Mouse (Mus musculus) kidney, adult 2 months (tissue): ENCODE measurements around the gene Vopp1. TPM values are rescaled to one million over a fixed set of nuclear protein-coding genes. Genes with fewer than 3 reads are reported as not detected.

Source experiments
- DNase-seq: peaks from one replicate; pipeline ENCODE4 v3.0.0; 2021
- H3K27ac ChIP-seq: fragments of 200-500 bp; 2 replicates; pipeline ENCODE4 v1.5.1; 2012; ENCODE audit warnings: low read depth, low read length, control low read depth, inconsistent platforms; ENCODE audit not compliant: insufficient read depth
- H3K27me3 ChIP-seq: fragments of 200-500 bp; replicated peaks from 2 replicates; pipeline ENCODE4 v1.6.1; 2012; ENCODE audit warnings: mild to moderate bottlenecking, moderate library complexity, low read length, inconsistent platforms; ENCODE audit not compliant: control insufficient read depth, insufficient read depth
- H3K36me3 ChIP-seq: fragments of 200-500 bp; 2 replicates; pipeline ENCODE4 v1.6.1; 2012; ENCODE audit warnings: mild to moderate bottlenecking, moderate library complexity, low read length, inconsistent platforms; ENCODE audit not compliant: control insufficient read depth, insufficient read depth
- H3K4me1 ChIP-seq: fragments of 200-500 bp; 2 replicates; pipeline ENCODE4 v1.6.1; 2011; ENCODE audit warnings: low read length; ENCODE audit not compliant: control insufficient read depth, insufficient read depth
- H3K4me3 ChIP-seq: fragments of 200-500 bp; 2 replicates; pipeline ENCODE4 v1.5.1; 2011; ENCODE audit warnings: mild to moderate bottlenecking, low read depth, low read length, control low read depth; ENCODE audit not compliant: insufficient read depth
- CTCF ChIP-seq: fragments of 200-500 bp; conservative IDR thresholded peaks from 2 replicates; pipeline ENCODE4 v1.5.1; 2011; ENCODE audit warnings: low read depth, mild to moderate bottlenecking, control low read depth, low read length, moderate library complexity, mixed read lengths; ENCODE audit not compliant: insufficient read depth, insufficient read length
- POLR2A ChIP-seq: fragments of 200-500 bp; IDR thresholded peaks from one replicate; pipeline ENCODE4 v1.6.1; 2011; ENCODE audit warnings: low read depth, low read length, control low read depth
- WGBS: fragments of 180-500 bp; shearing (Covaris S2); methylation state at CpG from one replicate; pipeline ENCODE4 v1.1.7; 2018; 5-methylcytosine and 5-hydroxymethylcytosine counted together
- polyA plus RNA-seq: library from polyadenylated mRNA; depleted of rRNA; stranded (reverse); fragments of >200 nt; gene quantifications from 2 replicates; pipeline ENCODE4 v1.2.3, GENCODE M21; 2012

Gene Vopp1
- polyA plus RNA-seq, 1 experiment: 9.1 TPM

DNA sequence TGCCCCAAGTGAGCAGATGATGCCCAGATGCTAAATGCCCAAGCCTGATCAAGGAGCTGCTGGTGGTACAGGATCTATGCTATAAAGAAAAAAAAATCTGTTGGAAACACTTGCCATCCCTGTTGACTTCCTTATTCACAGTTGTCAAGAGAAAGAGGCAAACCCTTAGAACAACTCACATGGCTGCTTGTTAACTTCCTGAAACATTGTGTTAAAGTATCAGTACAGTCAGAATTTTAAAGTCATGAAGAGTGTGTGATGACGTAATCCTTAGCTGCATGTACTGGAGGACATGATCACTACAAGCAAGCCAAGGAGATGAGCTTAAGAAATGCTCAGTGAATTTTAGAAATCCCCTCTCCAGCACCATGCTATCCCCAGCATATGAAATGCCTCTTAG is 51.2 kb downstream of the Vopp1 start:
- 89% methylated on average over 1 of the region's 1 CpGs for WGBS
- Histone ChIP-seq H3K27ac (no peak overlapping the region), H3K36me3 (no peaks in the 10 kb centered on the region), H3K4me1 (no peaks in the 10 kb centered on the region), H3K4me3 (no peak overlapping the region), H3K27me3 (no peaks in the 10 kb centered on the region)
- no peak for TF ChIP-seq POLR2A
- no peak for TF ChIP-seq CTCF
- no peak for DNase-seq

DNA sequence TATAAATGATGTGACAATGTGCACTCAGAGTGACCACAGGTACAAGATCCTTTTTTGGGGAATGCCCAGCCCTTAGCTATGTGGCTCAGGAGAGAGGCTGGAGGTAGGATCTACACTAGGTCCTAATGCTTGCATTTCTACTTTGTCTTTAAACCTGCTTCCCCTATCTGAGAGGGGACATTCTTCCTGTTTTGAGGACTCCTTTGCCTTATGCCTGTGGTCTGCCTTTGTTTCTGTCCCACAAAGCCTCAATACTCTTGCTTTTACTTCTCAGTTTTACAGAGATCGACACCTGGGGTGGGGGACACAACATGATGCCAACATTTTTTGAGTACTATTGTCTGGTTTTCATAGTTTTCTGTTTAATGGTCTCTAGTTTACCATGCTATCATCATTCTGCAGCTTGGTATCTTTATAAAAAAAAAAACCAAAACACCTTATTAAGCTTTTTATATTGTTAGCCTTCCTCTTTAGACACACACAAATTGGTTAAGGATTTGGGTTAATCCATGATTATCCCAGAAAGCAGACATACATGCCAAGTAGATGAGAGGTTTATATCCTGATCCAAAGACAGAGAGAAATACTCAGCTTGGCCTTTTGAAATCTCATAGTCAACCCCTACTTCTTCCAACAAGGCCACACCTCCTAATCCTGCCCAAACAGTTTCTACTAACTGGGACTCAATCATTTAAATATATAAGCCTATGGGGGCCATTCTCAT is 54.3 kb downstream of the Vopp1 start:
- Histone ChIP-seq H3K4me1 (no peaks in the 10 kb centered on the region), H3K4me3 (no peak overlapping the region), H3K36me3 (no peaks in the 10 kb centered on the region), H3K27ac (no peak overlapping the region), H3K27me3 (no peaks in the 10 kb centered on the region)
- DNase-seq: no peak
- 95% methylated on average over 1 of the region's 1 CpGs for WGBS
- TF ChIP-seq CTCF (no peak), POLR2A (no peak)

DNA sequence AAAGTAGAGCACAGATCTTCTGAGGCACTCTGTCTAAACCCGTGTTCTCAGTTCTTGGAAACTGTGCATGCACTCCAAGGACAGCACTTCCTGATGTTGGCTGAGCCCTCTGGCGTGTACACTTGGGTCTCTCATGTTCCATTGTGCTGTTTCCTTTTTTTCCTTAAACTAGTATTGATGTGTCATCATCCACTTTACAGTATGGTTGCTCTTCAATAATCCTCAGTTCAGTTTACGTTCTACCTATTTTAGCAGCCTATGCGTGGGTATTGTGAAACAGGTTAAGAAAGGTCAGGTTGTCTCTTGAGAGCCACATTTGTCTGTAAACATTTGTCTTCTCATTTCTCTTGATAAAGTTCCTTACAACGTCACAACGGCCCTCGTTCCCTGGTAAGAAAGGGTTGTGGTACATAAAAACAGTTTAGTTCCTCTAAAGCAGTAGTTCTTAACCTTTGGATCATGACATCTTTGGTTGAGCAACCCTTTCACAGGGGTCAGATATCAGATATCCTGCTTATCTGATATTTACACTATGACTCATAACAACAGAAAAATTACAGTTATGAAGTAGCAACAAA is 55.9 kb downstream of the Vopp1 start:
- H3K27ac ChIP-seq: no peak overlapping the region
- DNase-seq: no peak
- H3K4me3 ChIP-seq: no peak overlapping the region
- no peaks in the 10 kb centered on the region for H3K36me3 ChIP-seq
- no peaks in the 10 kb centered on the region for H3K4me1 ChIP-seq
- no peaks in the 10 kb centered on the region for H3K27me3 ChIP-seq
- TF ChIP-seq POLR2A: no peak
- TF ChIP-seq CTCF: no peak
- 77% methylated on average over 7 of the region's 7 CpGs for WGBS

DNA sequence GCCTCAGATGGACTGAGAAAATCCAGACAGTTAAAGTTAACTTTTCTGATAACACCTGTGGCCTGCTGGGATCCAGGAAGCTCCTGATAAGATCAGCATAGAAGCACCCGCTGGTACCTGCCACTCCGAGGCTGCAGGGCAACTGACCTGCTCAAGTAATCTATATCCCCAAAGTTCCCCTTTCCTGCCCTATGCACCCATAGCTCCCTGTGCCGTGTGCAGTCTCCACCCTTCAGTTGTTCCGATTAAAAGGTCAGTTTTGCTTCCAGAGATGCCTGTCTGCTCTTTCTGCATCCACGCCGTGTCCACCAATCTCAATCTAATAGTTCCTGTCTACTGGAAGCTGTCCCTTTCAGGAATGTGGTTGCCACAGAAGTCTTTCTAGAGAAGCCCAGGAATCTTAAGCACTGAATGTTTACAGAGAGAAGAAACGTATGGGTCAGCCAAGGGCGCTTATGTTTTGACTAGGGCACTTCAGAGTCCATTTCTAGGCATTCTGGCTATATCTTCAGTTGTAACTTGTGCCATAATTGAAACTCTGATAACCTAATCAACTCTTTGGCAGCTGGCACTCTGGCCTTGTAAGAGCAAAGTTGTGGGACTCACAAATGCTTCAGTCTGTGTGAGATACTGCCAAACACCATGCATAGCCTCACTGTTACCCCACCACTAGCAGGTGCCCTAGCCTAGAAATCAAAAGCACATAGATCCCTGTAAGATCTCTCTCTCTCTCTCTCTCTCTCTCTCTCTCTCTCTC is 57.7 kb downstream of the Vopp1 start:
- DNase-seq: no peak
- Histone ChIP-seq H3K27me3 (no peaks in the 10 kb centered on the region), H3K27ac (no peak overlapping the region), H3K36me3 (no peaks in the 10 kb centered on the region), H3K4me3 (no peak overlapping the region), H3K4me1 (no peaks in the 10 kb centered on the region)
- TF ChIP-seq CTCF: no peak
- no peak for TF ChIP-seq POLR2A
- WGBS: 67% methylated on average over 8 of the region's 8 CpGs

DNA sequence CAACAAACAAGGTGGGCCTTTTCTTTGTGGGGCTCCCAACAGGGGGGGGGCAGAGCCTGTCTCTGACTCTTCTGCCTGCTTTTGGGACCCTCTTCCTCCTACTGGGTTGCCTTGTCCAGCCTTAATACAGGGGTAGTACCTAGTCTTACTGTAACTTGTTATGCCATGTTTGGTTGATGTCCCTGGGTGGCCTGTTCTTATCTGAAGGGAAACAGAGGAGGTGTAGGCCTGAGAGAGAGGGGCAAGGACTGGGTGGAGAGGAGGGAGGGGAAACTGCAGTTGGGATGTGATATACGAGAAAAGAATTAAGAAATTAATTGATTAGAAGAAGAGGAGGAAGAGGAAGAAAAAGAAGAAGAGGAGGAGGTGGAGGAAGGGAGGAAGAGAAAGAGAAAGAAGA is 58.7 kb downstream of the Vopp1 start:
- no peaks in the 10 kb centered on the region for H3K36me3 ChIP-seq
- 94% methylated on average over 1 of the region's 1 CpGs for WGBS
- H3K27ac ChIP-seq: no peak overlapping the region
- TF ChIP-seq POLR2A (no peak), CTCF (no peak)
- H3K27me3 ChIP-seq: no peaks in the 10 kb centered on the region
- DNase-seq: no peak
- H3K4me1 ChIP-seq: no peaks in the 10 kb centered on the region
- H3K4me3 ChIP-seq: no peak overlapping the region

DNA sequence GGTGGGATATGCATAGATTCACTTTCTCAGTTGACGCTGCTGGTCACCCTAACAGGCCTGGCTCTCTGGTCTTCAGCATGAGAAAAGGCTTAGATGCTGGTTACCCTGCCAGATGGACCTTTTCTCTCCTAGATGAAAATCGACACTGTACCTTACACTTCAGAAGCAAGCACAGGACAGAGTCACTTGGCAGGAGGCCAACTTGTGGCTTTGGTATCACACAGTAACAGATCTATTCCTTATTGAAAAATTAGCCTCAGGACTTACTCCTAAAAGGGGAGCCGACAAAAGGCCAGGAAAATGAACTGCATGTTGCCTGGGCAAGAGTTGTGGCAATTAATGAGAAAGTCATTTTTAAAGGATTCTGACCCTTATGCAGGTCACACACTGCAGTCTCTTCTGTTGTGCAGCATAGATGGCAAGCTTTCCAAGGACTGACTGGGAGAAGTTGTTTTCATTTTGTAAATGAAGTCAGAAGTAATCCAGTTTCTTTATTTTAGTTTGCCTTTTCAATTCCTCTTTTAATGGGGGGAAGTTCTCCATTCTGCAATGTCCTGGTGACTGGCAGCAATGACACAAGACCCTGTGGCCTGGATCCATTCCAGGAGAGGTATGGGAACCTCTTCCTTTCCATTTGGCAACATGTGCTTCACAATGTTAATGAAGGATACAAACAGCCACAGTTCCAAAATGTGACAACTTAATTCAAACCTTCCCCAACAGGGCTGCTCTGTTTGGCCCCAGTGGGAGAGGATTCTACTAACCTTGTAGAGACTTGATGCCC is 59.7 kb downstream of the Vopp1 start:
- Histone ChIP-seq H3K36me3 (no peaks in the 10 kb centered on the region), H3K4me3 (no peak overlapping the region), H3K4me1 (no peaks in the 10 kb centered on the region), H3K27me3 (no peaks in the 10 kb centered on the region), H3K27ac (no peak overlapping the region)
- TF ChIP-seq CTCF (no peak), POLR2A (no peak)
- peak; percentile 27 for DNase-seq
- 51% methylated on average over 3 of the region's 3 CpGs for WGBS
